Mouse (Mus musculus): ENCODE results near the gene Ficd.

GRCm38 (mm10) chr5:113765641-113766526, 30.3 kb downstream of the Ficd start:
- TF ChIP-seq EP300 (IDR thresholded peaks at IDR 0.05; ENCODE audit: insufficient read depth, low read depth, low read length): no peak
- TF ChIP-seq CTCF (IDR thresholded peaks at IDR 0.05): no peak
- no peak for TF ChIP-seq POLR2A (IDR thresholded peaks at IDR 0.05; ENCODE audit: insufficient read depth, low read depth, low read length)
